Mouse (Mus musculus) granulocyte monocyte progenitor cell, adult 5-6 weeks (primary cell): ENCODE measurements at regions not wholly inside any gene's neighbourhood (a gene's known extent, or its start where the extent isn't known, plus 50 kb on each side); places are given as distances from the start of the nearest gene placed in this dataset.

Experiments
- ATAC-seq: replicated peaks from 2 replicates; pipeline ENCODE4 v1.8.0; 2016; ENCODE audit warnings: mild to moderate bottlenecking, moderate TSS enrichment, inconsistent platforms; ENCODE audit not compliant: poor library complexity, severe bottlenecking

- ATAC-seq = no peak
Measured at GRCm38 (mm10) chr2:19148812-19149211, 50.3 kb upstream of the Armc3 start.
